Mouse (Mus musculus): ENCODE data around the gene Adcy7.

- TF ChIP-seq CTCF (IDR thresholded peaks at IDR 0.05; ENCODE audit: low read depth) (no peak), EP300 (optimal IDR thresholded peaks at IDR 0.05) (no peak)
Measured at GRCm38 (mm10) chr8:88339221-88339620, 67.0 kb downstream of the Adcy7 start.

Data from stomach, postnatal 0 days (tissue).